Mouse (Mus musculus): ENCODE measurements around the gene Rspo1.
"Not testable (repeated sequence)": the region's sequence is repeated elsewhere in the genome, so short reads cannot be mapped to it uniquely, and the experiment has no call there.

The Rspo1 gene

GRCm38 (mm10) chr4:124985671-124986602, at the start of gene Rspo1:
Gene Rspo1 (plus strand): TSS chr4:124986430.
- no peak for DNase-seq (ENCODE audit: low read depth)

DNA sequence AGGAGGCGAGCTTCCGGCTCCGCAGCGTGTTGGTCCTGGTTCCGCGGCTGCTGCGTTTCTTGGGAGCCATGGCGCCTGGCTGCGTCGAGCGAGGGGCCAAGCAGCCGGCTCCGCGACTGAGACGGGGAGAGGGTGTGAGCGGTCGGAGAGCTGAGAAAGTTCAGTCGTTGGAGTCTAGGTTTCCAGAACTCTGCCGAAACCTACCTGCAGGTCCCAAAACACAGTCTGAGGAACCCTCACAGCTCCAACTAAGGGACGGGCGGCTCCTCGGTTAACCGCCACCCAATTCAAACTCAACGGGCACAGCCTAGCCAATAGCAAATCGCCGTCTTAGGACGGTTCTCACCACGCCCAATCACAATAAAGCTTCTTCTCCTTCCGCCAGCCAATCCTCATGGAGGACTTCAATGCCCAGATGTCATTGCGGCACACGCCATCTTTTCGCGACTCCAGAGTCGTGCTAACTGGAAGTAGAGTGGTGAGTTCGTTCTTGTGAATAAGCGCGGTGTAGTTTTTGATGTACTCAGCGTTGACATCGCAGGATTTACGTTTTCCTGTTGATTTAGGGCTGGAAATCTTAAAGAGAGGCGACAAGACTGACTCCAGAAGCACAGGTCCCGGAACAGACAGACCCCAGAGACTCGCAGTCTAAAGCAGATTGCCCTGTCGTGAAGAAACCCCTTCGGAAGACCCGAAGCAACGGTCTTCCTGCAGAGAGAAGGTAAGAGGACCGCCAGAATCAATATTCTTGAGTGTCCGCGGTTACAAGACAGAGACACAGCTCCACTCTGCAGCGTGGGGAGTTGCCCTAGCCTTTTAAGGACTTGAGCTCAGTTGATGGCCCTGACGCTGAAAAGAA, 49.4 kb upstream of the Rspo1 start, which contains the start of gene 9930104L06Rik:
9930104L06Rik (plus strand) TSS at position 436 of the 859 bp plus-strand sequence.
- peak; percentile 99 for DNase-seq (ENCODE audit: low read depth)

DNA sequence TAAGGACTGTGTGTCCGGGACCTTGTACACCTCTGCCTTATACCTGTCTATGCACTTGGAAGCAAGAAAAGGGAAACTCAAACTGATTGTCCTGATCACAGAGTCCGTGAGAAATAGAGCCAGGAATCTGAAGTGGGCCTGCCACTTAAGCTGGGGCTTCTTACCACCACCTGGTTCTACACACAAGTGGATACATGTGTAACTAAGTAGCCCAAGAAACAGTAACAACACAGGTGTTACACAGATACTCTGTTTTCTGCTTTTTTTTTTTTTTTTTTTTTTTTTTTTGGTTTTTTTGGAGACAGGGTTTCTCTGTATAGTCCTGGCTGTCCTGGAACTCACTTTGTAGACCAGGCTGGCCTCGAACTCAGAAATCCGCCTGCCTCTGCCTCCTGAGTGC, 47.0 kb upstream of the Rspo1 start, which contains the start of gene Cdca8:
Cdca8 (minus strand) TSS at position 101 of the 400 bp plus-strand sequence.
- not testable (repeated sequence) for DNase-seq (ENCODE audit: low read depth)

DNA sequence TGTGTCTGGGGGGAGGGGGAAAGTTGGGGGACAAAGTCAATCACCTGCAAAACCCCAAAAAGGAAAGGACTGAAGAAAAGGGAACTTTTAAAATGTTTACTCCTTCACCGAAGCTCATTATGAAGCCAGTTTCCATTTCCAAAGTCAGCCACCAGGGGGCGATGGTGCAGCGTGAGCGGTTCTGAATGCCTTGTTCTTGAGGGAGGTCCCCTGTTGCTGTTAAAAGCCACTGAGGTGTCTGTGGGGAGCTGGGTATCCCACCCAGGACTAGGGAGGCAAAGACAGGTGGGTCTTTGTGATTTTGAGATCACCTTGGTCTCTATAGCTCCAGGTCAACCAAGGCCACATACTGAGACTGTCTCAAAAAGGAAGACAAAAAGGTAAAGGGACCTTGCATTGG, 43.2 kb upstream of the Rspo1 start:
- DNase-seq (ENCODE audit: low read depth) = peak; percentile 71

GRCm38 (mm10) chr4:124943781-124944180, 42.4 kb upstream of the Rspo1 start:
- DNase-seq (ENCODE audit: low read depth) = no peak

DNA sequence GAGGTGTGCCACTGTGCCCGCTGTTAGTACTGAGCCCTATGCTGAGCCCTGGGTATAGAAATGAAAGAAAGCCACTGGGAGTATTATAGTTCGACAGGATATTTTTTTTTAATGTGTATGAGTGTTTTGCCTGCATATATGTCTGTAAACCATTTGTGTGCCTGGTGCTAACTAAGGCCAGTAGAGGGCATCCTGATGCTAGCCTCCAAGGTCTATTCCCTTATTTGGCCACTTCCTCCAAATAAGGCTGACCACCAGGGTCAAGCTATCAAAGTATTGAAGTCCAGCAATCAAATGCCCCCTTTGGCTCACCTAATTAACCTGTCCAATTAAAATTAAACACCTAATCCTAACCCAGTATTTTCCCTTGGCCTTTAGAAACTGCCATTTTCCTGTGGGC, 41.3 kb upstream of the Rspo1 start:
- peak; percentile 58 for DNase-seq (ENCODE audit: low read depth)

- DNase-seq (ENCODE audit: low read depth) = no peak
Observed at GRCm38 (mm10) chr4:124949488-124949887, 36.7 kb upstream of the Rspo1 start.

- no peak for DNase-seq (ENCODE audit: low read depth)
Observed at GRCm38 (mm10) chr4:124950181-124951035, 35.8 kb upstream of the Rspo1 start.

DNA sequence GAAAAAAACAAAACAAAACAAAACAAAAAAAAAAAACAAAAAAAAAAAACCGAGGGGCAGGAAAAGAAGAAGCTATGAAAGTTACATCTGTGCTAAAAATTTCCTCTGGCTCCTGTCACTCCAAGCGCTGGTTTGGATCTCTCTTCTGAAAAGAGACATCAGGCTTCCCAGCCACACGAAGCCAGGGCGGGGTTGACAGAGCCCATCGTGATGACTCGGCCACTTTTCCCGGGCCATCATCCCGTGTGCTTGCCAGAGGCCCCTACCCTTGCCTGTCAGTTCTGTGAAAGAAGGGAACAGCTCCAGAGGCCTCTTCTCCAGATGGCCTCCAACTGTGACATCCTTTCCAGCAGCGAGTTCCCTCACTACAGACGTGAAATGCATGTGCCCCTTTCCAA, 35.2 kb upstream of the Rspo1 start:
- no peak for DNase-seq (ENCODE audit: low read depth)

- DNase-seq (ENCODE audit: low read depth) = no peak
Observed at GRCm38 (mm10) chr4:124953546-124953945, 32.7 kb upstream of the Rspo1 start.

- DNase-seq (ENCODE audit: low read depth) = no peak
Observed at GRCm38 (mm10) chr4:124957284-124957683, 28.9 kb upstream of the Rspo1 start.

DNA sequence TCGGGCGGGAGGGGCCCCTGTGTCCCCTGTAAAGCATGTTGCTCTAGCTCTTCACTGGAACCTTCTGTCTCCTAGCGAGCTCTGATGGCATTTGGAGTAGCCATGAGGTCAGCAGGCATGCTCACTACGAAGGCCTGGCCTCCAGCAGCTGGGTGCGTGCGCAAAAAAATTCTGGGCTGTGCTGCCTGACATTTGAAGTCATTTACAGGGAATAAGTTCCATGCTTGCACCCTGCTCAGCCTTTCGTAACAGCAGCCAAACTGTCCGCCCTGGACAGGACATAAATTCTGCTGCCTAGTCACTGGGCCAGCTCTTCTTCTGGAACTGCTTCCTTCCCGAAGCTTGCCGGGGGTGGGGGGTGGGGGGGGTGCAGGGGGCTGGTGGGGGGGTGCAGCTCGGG, 27.2 kb upstream of the Rspo1 start:
- no peak for DNase-seq (ENCODE audit: low read depth)

DNA sequence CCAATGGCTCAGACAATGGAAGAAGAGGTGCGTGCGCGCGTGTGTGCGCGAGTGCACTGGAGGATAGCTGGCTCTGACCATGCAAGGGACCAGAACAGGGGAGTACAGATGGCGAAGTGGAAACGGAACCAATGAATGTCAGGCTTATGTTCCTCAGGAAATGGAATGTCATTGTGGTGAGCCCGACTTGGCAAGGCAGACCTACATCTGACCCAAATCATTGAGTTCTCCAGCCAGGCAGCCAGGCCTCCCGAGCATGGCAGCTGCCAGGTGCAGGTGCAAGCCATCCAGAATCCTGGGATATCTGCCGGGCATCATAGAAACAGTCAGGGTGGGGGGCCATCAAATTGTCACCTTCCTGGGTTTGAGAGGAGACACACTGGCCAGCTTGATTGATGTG, 25.3 kb upstream of the Rspo1 start:
- DNase-seq (ENCODE audit: low read depth) = peak; percentile 77

- DNase-seq (ENCODE audit: low read depth) = no peak
Observed at GRCm38 (mm10) chr4:124962576-124962975, 23.7 kb upstream of the Rspo1 start.

- DNase-seq (ENCODE audit: low read depth) = no peak
Observed at GRCm38 (mm10) chr4:124964912-124965599, 21.2 kb upstream of the Rspo1 start.

DNA sequence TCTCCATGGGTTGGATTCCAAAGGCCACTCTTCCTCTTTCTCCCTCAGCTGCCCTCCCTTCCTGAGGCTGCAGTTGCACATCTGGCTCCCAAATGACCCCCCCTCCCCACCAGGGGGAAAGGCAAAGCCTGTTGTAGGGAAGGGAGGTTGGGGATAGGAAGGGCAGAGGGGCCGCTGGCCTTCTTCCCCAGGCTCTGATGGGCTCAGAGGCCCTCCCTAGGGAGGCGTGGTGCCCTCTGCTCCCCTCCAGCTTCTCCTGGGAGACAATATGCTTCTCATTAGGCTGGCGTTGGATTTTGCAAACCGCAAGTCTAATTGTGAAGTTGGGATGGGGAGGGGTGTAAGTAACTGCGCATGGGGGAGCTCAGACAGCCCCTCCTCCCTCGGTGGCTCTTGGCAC, 17.5 kb upstream of the Rspo1 start:
- no peak for DNase-seq (ENCODE audit: low read depth)

GRCm38 (mm10) chr4:124969219-124969848, 16.9 kb upstream of the Rspo1 start:
- DNase-seq (ENCODE audit: low read depth) = no peak

DNA sequence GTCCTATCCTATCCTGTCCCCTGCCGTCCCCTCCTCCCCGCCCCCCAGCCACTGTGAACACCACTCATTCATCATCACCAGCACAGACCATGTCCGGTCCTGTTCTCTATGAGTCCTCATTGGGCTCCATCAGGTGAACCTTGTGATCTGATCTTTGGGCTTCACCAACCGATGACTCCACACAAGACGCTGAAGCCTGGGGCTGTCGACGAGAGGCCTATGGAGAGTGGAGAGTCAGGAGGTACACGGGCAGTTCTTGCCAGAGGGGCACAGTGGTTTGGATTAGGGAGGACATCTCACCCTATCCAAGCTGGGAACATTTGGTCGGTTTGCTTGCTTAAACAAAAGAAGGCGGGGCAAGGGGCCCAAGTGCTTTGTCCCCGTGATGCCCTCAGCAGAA, 16.0 kb upstream of the Rspo1 start:
- no peak for DNase-seq (ENCODE audit: low read depth)

GRCm38 (mm10) chr4:124970677-124971076, 15.6 kb upstream of the Rspo1 start:
- no peak for DNase-seq (ENCODE audit: low read depth)

DNA sequence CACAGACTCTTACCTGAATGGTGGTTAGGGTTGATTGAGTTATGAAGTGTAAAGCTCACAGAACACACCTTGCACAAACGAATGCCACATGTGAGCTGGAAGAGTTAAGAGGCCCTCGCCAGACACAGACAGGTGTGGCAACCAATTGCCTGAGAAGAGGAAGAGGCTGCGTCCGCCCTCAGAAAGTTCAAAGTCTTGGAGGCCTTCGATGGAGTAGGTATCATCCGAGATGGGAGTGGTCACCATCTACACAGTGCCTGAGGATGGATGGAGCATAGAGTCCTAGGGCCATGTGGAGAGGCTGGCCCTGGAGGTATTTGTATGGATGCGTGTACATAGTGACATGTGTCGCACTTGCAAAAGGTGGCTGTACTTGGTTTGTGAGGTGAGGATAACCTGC, 15.1 kb upstream of the Rspo1 start:
- DNase-seq (ENCODE audit: low read depth) = no peak

DNA sequence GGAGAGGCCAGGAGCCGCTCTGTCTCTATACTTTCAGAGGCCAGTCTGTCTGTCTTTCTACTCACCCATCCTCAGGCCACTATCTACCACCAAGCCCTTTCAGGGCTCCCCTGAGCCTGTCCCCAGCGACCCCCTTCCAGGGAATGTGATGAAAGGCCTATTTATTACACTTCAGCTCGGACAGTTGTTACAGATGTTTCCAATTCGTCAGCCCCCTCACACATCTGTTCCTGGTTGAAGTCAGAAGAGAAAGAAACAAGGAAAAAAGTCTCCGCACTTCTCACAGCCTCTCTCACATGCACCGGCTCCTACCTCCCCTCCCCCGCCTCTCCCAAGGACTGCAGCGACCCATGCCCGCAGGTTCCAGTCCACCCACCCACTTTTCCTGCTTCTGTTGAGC, 13.9 kb upstream of the Rspo1 start:
- no peak for DNase-seq (ENCODE audit: low read depth)
